Mouse (Mus musculus): ENCODE results near the gene Slc22a4.

GRCm38 (mm10) chr11:53992264-53992663, 35.6 kb downstream of the Slc22a4 start:
- TF ChIP-seq CTCF (IDR thresholded peaks at IDR 0.05; ENCODE audit: low read depth) (no peak), EP300 (IDR thresholded peaks at IDR 0.05; ENCODE audit: low read depth) (no peak)
